Mouse (Mus musculus): Measurements from ENCODE around the gene Cacna1d.

The Cacna1d gene

DNA sequence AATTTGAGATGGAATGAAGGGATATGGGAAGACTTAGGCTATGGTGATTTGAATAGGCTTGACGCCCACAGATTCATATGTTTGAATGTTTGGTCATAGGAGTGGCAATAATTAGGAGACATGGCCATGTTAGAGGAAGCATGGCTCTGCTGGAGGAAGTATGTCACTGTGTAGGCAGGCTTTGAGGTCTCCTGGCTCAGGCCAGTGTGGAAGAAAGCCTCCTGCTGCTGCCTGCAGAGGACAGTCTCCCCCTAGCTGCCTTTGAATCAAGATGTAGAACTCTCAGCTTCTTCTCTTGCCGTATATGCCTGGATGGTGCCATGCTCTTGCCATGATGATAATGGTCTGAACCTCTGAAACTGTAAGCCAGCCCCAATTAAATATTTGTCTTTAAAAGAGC lies 120.2 kb downstream of the Cacna1d start:
- no peak for DNase-seq (ENCODE audit: low read depth, low spot score)

DNA sequence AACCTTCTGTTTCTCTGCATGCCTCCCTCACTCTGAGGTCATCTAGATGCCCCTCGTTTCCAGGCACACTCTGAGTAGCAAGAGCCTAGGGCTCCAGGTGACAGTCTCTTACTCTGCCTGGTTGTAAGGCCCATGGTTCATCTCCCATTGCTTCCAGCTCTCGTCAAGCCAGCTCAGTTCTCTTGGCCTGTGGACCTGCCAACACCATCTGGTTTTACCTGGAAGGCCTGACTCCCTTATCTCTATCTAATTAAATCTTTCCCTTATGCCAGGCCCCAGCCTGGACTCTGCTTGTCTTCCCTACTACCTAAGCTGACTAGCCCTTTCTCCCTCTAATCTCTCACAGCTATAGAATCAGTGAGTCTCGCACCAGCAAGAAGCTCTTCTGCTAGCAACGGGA lies 124.2 kb downstream of the Cacna1d start:
- no peak for DNase-seq (ENCODE audit: low read depth, low spot score)

DNA sequence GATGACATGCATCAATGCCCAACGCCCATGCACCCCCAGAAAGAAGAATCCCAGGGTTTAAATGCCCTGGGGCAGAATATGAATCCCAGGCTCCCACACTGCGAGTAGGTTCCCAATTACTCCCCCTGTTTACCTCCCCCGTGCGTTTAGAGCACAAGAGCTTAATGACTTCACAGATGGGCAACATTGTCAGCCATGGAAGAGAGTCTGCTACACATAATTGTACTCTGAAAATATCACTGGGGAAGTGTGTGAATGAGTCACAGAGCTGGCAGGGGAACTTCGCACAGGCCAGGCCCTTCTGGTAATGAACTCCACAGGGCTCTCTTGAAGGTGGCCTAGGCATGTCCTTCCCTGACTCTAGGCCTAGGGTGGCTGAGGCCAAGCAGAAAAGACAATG lies 125.4 kb downstream of the Cacna1d start:
- DNase-seq (ENCODE audit: low read depth, low spot score), result no peak

DNA sequence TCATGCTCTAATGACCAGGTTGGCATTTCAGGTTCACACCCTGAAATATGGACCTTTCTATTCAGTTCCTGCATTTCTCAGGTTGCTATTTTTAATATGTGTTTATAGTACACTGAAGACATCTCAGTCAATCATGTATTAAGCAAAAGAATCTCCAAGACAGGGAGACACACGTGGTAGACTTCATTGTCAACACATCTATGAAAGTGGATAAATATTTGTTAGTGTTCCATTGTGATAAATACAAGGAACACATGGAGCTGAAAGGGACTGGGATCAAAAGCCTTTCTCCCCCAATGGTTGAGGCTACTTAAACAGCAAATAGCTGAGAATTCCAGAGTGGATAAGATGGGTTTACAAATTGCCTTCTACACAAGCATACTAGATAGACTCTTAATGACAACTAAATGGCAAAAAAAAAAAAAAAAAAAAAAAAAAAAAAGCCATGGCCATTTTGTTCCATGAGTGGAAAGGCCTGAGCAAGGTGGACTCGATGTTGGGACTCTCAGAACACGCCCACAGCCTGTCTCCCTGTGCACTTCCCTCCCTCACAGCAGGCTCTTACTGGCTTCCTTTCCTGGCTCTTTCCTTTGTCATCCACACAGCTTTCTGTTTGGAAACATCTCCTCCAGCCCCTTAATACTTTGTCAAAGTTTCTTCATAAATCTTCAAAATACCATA lies 127.6 kb downstream of the Cacna1d start:
- DNase-seq (ENCODE audit: low read depth, low spot score), result no peak

GRCm38 (mm10) chr14:30362370-30362769 lies 128.9 kb downstream of the Cacna1d start:
- DNase-seq (ENCODE audit: low read depth, low spot score), result no peak

DNA sequence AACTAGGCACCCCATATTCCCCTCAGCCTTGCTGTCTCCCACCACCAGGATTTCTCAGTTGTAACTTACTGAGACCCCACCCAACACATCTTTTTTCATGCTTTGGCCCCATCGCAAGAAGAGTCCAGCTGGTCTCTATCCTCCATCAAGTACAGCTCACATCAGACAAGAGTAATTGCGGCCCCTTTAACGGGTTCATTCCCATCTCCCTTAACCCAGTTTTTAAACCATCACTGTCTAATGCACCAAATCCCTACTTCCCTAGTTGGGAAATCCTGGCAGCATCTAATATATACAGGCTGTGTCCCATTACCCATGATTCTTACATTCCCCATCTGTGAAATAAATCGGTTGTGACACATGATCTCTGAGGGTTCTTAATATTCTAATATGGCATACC lies 130.8 kb downstream of the Cacna1d start:
- no peak for DNase-seq (ENCODE audit: low read depth, low spot score)

- DNase-seq (ENCODE audit: low read depth, low spot score), result no peak
Measured at GRCm38 (mm10) chr14:30360004-30360403, 131.3 kb downstream of the Cacna1d start.

DNA sequence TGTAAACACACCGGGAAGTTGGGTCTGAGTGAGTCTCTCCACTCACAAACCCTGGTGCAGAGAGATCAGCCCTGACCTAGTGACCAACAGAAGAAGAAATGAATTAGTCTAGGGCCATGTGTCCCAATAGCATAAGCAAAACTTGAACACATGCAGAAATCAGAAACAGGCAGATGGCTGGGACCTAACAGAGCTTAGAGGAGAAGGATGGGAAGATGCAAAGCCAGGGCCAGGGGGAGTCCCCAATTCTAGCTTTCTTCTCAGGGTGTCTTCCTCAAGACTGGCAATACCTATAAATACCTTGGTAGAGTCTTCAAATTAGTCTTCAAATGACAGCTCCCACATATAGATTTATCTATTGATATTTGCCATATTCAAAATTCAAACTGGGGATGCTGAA lies 133.2 kb downstream of the Cacna1d start:
- DNase-seq (ENCODE audit: low read depth, low spot score), result no peak

- DNase-seq (ENCODE audit: low read depth, low spot score), result no peak
Measured at GRCm38 (mm10) chr14:30356456-30356855, 134.8 kb downstream of the Cacna1d start.

DNA sequence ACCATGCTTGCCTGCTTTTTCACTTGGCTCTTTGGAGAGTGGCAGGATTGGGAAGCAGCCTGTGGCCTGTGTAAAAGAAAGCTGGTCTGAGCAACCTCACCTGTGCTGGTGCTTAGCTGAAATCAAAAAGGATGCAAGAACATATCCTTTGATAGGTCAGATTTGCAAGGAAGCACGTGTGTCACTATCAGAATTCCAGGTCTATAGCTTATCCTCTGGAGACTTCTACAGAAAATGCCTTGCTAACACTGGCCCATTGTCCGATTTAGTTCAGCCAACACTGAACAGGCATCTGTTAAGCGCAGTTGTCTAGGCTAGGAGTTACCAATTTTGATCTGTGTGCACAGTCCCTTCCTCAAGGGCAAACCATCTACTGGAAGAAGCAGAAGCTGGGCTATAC lies 136.5 kb downstream of the Cacna1d start:
- DNase-seq (ENCODE audit: low read depth, low spot score), result no peak

DNA sequence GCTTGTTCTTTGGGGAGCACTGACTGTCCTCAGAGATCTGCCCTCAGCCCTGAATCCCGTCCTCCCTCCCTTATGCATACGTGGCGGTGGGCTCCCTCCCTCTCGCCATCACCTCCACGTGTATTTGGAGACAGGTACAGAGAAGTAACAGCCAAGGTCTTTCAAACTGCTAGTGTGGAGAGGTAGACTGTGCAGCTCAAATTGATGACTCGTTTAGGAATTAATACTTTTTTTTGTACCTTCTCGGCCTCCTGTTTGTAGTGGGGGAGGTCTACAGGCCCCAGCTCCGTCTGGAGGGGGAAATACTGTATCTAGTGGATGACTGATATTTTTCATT lies 137.2 kb downstream of the Cacna1d start:
- no peak for DNase-seq (ENCODE audit: low read depth, low spot score)

DNA sequence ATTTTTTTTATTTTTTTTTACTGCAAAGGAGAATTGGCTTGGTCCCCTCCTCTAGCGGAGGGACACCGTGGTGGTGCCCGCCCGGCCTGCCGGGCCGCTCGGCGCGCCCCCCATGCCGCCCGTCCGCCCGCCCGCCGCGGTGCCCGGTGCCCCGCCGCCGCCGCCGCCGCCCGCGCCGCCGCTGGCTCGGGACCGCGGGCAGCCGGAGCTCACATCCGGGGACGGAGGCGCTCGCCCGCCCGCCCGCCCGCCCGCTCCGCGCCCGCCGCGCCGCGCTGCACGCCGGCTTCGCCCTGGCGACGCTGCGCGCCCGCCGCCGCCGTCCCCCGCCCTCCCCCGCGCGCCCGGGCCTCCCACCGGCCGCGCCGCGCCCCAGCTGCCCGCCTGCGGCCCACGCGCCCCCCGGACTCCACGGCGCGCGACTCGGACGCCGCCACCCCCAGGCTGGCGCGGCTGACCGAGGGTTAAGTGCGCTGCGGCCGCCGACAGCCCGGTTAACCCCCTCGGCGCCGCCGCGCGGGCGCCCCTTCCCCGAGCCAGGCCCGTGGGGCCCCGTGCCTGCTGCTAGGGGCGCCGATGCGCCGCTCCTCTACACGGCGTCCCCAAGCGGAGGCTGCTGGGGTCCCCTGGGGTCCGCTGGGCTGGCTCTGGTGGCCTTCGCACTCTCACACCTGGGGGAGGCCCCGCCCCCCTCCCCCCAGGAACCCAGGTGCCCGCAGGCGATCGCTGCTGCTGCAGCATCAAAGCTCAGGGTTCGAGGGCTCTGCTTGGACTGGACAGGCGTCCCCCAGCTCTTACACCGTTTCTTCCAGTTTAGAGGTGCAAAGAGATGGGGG lies 137.7 kb downstream of the Cacna1d start:
- no peak for DNase-seq (ENCODE audit: low read depth, low spot score)

DNA sequence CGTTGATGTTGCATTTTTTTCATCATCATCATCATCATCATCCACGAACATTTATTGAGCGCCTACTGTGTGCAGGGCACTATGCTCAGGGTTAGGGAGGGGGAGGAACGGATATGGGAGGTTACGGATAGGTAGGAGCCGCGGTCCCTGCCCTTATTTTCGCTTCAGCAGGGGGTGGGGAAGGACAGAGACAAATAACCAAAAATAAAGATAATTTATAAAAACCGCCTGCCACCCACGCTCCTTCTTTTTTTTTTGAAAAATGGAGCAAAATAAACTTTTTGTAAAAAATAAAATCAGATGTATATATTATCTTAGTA lies 138.3 kb downstream of the Cacna1d start:
- no peak for DNase-seq (ENCODE audit: low read depth, low spot score)

DNA sequence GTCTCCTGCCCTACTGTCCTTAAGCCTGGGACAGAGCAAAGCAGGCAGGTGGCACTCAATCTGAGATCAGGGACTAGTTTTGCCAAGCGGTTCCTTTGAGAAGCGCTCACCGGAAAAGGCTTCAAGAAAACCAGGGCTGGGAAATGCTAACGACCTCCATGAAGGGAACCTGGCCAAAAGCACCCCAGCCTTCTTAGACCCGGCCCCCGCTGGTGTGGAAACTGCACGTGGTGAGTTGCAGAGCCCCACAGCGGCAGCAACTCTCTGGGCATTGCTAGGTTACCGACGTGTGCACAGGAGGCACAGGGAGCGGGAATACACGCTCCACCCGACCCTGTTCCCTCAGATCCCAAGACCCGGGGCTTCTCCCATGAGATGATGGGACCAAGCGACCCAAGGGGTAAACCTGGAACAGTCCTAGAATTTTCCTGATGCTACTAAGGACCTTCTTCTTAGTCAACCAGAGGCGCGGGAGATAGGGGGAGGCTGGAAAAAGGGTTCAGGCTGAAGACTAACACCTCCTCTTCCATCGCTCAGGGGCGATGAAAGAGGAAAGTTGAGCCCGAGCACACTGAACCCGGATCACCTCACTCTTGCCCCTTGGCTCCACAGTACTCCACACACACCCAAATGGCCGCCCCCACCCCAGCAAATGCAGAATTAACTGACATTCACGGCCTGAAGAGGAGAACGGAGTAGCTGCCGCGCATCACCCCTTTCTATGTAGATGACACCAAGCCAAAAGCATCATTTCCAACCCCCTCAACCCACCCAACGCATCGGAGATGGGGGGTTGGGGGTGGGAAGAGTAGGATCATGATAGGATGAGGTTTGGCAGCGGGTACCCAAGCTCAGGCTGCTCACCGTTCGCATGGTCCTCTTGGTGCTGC lies 138.9 kb downstream of the Cacna1d start:
- no peak for DNase-seq (ENCODE audit: low read depth, low spot score)

DNA sequence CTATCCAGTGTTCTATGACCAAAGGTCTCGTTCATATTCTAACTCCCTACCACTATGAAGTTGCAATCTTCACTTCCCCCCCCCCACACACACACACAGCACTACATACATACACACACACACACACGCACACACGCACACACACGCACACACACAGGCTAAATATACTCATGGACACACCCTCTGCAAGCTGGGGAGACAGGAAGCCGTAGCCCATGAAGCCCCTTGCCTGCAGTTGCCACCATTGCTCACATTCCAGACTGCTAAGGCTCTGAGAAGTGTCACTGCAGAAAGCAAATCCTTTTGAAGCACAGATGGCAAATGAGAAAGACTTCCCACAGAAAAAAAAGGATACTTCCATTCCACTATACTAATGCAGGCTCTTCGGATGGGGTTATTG lies 141.0 kb downstream of the Cacna1d start:
- DNase-seq (ENCODE audit: low read depth, low spot score), result no peak

- no peak for DNase-seq (ENCODE audit: low read depth, low spot score)
Measured at GRCm38 (mm10) chr14:30344948-30345865, 146.0 kb downstream of the Cacna1d start.

GRCm38 (mm10) chr14:30343740-30344139 lies 147.5 kb downstream of the Cacna1d start:
- DNase-seq (ENCODE audit: low read depth, low spot score), result no peak

DNA sequence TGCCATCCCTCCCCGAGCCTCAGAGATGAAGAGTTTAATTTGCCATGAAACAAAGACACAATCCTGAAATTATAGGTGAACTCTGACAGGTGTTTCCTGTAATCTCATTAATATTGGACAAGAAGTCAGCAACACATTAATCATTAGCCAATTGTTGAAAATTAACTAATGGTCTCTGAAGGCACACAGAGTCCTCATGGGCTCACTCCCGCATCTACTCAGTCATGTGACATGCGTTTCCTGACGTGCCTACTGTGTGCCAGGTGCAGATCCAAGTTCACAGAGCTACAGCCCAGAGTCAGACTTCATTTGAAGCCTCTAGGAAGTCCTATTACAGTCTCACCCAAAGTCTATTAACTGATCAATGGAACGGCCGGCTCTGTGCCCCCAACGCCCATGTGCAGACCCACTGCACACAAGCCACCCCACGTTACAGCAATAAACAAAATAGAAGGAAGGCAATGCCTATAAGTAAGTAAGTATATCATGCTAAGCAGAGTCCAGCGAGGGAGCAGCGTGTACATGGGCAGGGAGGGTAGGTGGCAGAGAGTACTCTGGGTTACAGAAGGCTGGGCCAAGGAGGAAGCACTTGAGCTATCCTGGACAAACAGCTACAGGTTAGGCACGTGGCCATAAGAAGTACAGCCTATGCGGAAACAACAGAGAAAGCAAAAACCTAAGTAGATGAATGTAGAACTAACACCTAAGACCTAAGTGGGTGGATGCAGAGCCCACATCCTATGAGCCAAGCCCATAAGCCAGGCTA lies 149.2 kb downstream of the Cacna1d start:
- DNase-seq (ENCODE audit: low read depth, low spot score), result no peak

DNA sequence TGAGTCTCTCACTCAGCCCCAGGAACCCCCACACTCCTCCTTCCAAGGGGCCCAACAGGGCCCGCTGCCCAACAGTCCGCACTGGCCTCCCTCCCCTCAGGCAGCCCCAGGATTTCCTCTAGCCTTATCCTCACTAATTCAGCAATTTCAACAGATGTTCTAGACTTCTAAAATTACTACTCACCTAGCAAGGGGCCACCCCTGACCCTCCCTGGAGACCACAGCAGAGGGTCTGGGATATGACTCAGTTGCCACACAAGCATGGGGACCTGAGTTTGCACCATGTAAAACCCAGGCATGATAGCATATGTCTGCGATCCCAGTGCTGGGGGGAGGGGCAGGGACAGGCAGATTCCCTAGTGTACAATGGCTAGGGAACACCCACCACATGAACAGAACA lies 151.1 kb downstream of the Cacna1d start:
- no peak for DNase-seq (ENCODE audit: low read depth, low spot score)

DNA sequence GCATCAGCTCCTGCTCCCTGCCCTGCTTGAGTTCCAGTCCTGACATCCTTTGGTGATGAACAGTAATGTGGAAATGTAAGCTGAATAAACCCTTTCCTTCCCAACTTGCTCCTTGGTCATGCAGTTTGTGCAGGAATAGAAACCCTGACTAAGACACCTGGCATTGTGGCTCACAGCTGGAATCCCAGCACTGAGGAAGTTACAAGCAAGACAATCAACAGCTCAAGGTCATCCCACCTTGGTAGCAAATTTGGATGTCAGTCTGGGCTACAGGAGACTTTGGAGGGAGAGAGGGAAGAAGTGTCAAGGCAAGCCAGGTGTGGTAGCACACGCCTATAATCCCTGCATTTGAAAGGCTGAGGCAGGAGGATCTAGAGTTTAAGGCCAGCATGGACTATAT lies 159.4 kb downstream of the Cacna1d start:
- no peak for DNase-seq (ENCODE audit: low read depth, low spot score)
